Mouse (Mus musculus): ENCODE results near the gene Ap1b1. TPM values are rescaled to one million over a fixed set of nuclear protein-coding genes. Genes with fewer than 3 reads are reported as not detected.

The Ap1b1 gene
- total and polyA plus RNA-seq, 3 experiments = 38.6 to 57.8 (median 44.2) TPM

- peaks cover 45 to 88% of the 10 kb centered on the region in 2 experiments for H3K4me1 ChIP-seq (ENCODE audit: control insufficient read depth in 1 of 2, insufficient read depth in 2 of 2)
- H3K9ac ChIP-seq (ENCODE audit: insufficient read depth, low read depth) = no peak overlapping the region
- peaks cover 0 to 14% of the 10 kb centered on the region in 2 experiments for H3K36me3 ChIP-seq (replicated peaks in 1 of 2; ENCODE audit: control insufficient read depth in 1 of 2, insufficient read depth in 1 of 2, low read length in 1 of 2)
- no peak for DNase-seq (ENCODE audit: extremely low read depth)
- H3K9me3 ChIP-seq (replicated peaks; ENCODE audit: low read length) = no peaks in the 10 kb centered on the region
- H3K4me2 ChIP-seq (ENCODE audit: insufficient read depth, low read depth, poor library complexity, severe bottlenecking) = no peak overlapping the region
- no peak overlapping the region for H3K4me3 ChIP-seq (replicated peaks in 1 of 3; ENCODE audit: low read depth in 2 of 3, low read length in 2 of 3, poor library complexity in 1 of 3)
- no peak overlapping the region for H3K27ac ChIP-seq (ENCODE audit: insufficient read depth, low read depth)
- H3K79me2 ChIP-seq (replicated peaks; ENCODE audit: control insufficient read depth, extremely low read depth, insufficient read depth, poor library complexity, severe bottlenecking) = no peaks in the 10 kb centered on the region
- in situ Hi-C loops (cut with MboI; ENCODE audit: low pct_ligation_motif_present, low pct_unique_long_range_greater_than_20kb, low sequenced_read_pairs) = loop anchor here (5.0 kb wide), 1 partner anchor 38 kb away; the partner anchor contains the start of genes Ewsr1 and Rhbdd3
- 0 out of 2 replicates have a peak, but pooled peaks have one; percentile 3 for TF ChIP-seq BHLHE40 (IDR thresholded peaks at IDR 0.05; ENCODE audit: low read depth, low read length)
- peak; percentile 73 to 83 for TF ChIP-seq CTCF (conservative IDR thresholded peaks at IDR 0.05 in 1 of 2, IDR thresholded peaks at IDR 0.05 in 1 of 2; ENCODE audit: low read depth in 2 of 2, low read length in 2 of 2)
- no peak for TF ChIP-seq NELFE (IDR thresholded peaks at IDR 0.05; ENCODE audit: low read depth, low read length)
- TF ChIP-seq MAZ (IDR thresholded peaks at IDR 0.05; ENCODE audit: low read depth, low read length) = no peak
- dilution Hi-C loops (cut with MboI; ENCODE audit: extremely low pct_ligation_motif_present, extremely low pct_unique_long_range_greater_than_20kb, low sequenced_read_pairs) = no loop called here
- peaks cover 24% of the 10 kb centered on the region for H3K27me3 ChIP-seq (replicated peaks)
These were observed 73.1 kb downstream of the Ap1b1 start for GRCm38 (mm10) chr11:5059704-5060156.

- dilution Hi-C loops (cut with MboI; ENCODE audit: extremely low pct_ligation_motif_present, extremely low pct_unique_long_range_greater_than_20kb, low sequenced_read_pairs) (no loop called here), in situ Hi-C loops (cut with MboI; ENCODE audit: low pct_ligation_motif_present, low pct_unique_long_range_greater_than_20kb, low sequenced_read_pairs) (loop anchor here (5.0 kb wide), 1 partner anchor 36 kb away; the partner anchor contains the start of genes Ewsr1 and Rhbdd3)
- H3K36me3 ChIP-seq (replicated peaks in 1 of 2; ENCODE audit: control insufficient read depth in 1 of 2, insufficient read depth in 1 of 2, low read length in 1 of 2) = peaks cover 0 to 14% of the 10 kb centered on the region in 2 experiments
- H3K4me1 ChIP-seq (ENCODE audit: control insufficient read depth in 1 of 2, insufficient read depth in 2 of 2) = peaks cover 39 to 81% of the 10 kb centered on the region in 2 experiments
- H3K4me2 ChIP-seq (ENCODE audit: insufficient read depth, low read depth, poor library complexity, severe bottlenecking) = peak overlapping the region; percentile 63
- peak overlapping the region; percentile 34; the same call in 1 of the 2 replicates for H3K27ac ChIP-seq (ENCODE audit: insufficient read depth, low read depth)
- no peaks in the 10 kb centered on the region for H3K79me2 ChIP-seq (replicated peaks; ENCODE audit: control insufficient read depth, extremely low read depth, insufficient read depth, poor library complexity, severe bottlenecking)
- TF ChIP-seq ZMIZ1 (IDR thresholded peaks at IDR 0.05; ENCODE audit: low read depth, low read length) (no peak), TCF12 (IDR thresholded peaks at IDR 0.05; ENCODE audit: low read depth, low read length) (no peak), USF2 (conservative IDR thresholded peaks at IDR 0.05; ENCODE audit: low read depth, low read length) (no peak), PAX5 (IDR thresholded peaks at IDR 0.05; ENCODE audit: low read length) (no peak), JUND (conservative IDR thresholded peaks at IDR 0.05; ENCODE audit: low read depth, low read length) (no peak), USF1 (IDR thresholded peaks at IDR 0.05; ENCODE audit: low read depth, low read length) (no peak), CTCF (conservative IDR thresholded peaks at IDR 0.05 in 1 of 2, IDR thresholded peaks at IDR 0.05 in 1 of 2; ENCODE audit: low read depth in 2 of 2, low read length in 2 of 2) (no peak), UBTF (IDR thresholded peaks at IDR 0.05; ENCODE audit: low read depth, low read length) (no peak), RAD21 (IDR thresholded peaks at IDR 0.05; ENCODE audit: low read depth, low read length) (no peak), JUN (IDR thresholded peaks at IDR 0.05; ENCODE audit: insufficient read depth, low read depth, low read length) (no peak), POLR2A (IDR thresholded peaks at IDR 0.05; ENCODE audit: low read depth, low read length) (no peak), MAZ (IDR thresholded peaks at IDR 0.05; ENCODE audit: low read depth, low read length) (no peak), HCFC1 (IDR thresholded peaks at IDR 0.05; ENCODE audit: low read depth, low read length) (no peak), MYC (IDR thresholded peaks at IDR 0.05; ENCODE audit: low read depth, low read length) (no peak), ZC3H11A (IDR thresholded peaks at IDR 0.05; ENCODE audit: low read depth, low read length) (no peak), EP300 (IDR thresholded peaks at IDR 0.05; ENCODE audit: low read length) (no peak), POLR2AphosphoS2 (IDR thresholded peaks at IDR 0.05; ENCODE audit: low read depth, low read length) (no peak), BHLHE40 (IDR thresholded peaks at IDR 0.05; ENCODE audit: low read depth, low read length) (no peak), SIN3A (IDR thresholded peaks at IDR 0.05; ENCODE audit: low read length) (no peak), MEF2A (IDR thresholded peaks at IDR 0.05; ENCODE audit: borderline replicate concordance, low read depth, low read length) (no peak)
- peaks cover 24% of the 10 kb centered on the region for H3K27me3 ChIP-seq (replicated peaks)
- no peaks in the 10 kb centered on the region for H3K9me3 ChIP-seq (replicated peaks; ENCODE audit: low read length)
- no peak overlapping the region for H3K9ac ChIP-seq (ENCODE audit: insufficient read depth, low read depth)
- DNase-seq (ENCODE audit: extremely low read depth) = no peak
- H3K4me3 ChIP-seq (replicated peaks in 1 of 3; ENCODE audit: low read depth in 2 of 3, low read length in 2 of 3, poor library complexity in 1 of 3) = peak overlapping the region in 1 of 3 experiments; percentile 26
These were observed 74.3 kb downstream of the Ap1b1 start for GRCm38 (mm10) chr11:5060756-5061412.

Data from CH12.LX (cell line).